ENCODE assay signal across 8 mouse cellular contexts in the genomic region with DNA sequence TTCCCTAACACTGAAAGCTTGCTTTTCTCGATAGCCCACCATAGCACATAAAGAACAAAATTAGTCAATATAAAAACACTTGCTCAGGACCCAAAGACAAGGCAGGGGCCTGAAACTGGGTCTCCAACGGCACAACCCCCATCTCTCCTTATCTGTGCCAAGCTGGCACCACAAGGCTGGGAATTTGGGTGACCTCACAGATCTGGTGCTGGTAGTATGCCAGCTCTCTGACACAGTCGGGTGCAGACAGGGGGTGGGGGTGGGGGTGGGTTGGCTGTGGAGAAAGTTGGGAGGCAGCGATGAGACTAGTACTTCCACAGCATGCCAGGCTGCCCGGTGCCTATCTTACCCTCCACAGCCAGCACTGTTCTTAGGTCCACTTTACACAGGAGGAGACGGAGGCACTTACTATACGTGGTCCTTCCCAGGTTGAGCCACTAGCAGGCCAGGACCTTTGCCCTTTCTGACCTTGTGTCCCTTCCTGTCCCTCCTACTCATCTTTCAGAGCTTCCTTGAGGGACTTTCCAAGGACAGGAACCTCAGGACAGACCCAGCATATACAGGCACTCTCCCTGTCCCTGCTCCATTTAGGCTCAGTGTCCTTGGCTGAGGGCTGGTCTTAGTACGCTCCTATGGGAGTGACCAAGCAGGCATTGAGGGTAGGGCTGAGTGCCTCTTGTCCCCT. TPM values are rescaled to one million over a fixed set of nuclear protein-coding genes. Genes with fewer than 3 reads are reported as not detected.
DNase-seq lines count a peak whose midpoint lies in the region; ATAC-seq lines count a peak whose summit lies in the region.

No protein-coding gene starts in this region.

- peaks cover 7% of the 10 kb centered on the region for H3K36me3 ChIP-seq in heart, embryonic 13.5 days
- 0 out of 2 replicates have a peak, but pooled peaks cover 4% of the 10 kb centered on the region for H3K36me3 ChIP-seq in forebrain, embryonic 13.5 days (ENCODE audit: poor library complexity, severe bottlenecking)
- H3K36me3 ChIP-seq in liver, embryonic 16.5 days (ENCODE audit: control insufficient read depth, insufficient read depth): no peaks in the 10 kb centered on the region

- WGBS in heart, embryonic 13.5 days: 66% methylated on average over 8 of the region's 8 CpGs
- 78% methylated on average over 8 of the region's 8 CpGs for WGBS in forebrain, embryonic 13.5 days
- WGBS in liver, embryonic 16.5 days (ENCODE audit: insufficient replicate concordance): 73% methylated on average over 8 of the region's 8 CpGs

- H3K9me3 ChIP-seq in heart, embryonic 13.5 days: no peaks in the 10 kb centered on the region
- H3K9me3 ChIP-seq in forebrain, embryonic 13.5 days (replicated peaks): no peaks in the 10 kb centered on the region
- H3K9me3 ChIP-seq in liver, embryonic 16.5 days (replicated peaks; ENCODE audit: control insufficient read depth, low read length): no peaks in the 10 kb centered on the region

- no peak for DNase-seq in heart, adult 8-10 months (ENCODE audit: low spot score)
- peak; percentile 80 for DNase-seq in Muller cell, postnatal 12 days (ENCODE audit: inconsistent ontology term)
- DNase-seq in left cerebral cortex, postnatal 14 days (ENCODE audit: low spot score in 2 of 2): no peak
- DNase-seq in thymus, adult 18-20 months: no peak
- no peak for DNase-seq in thymus, postnatal 25 days

- H3K4me3 ChIP-seq in heart, embryonic 13.5 days: peak overlapping the region; percentile 75; the same call in 1 of the 2 replicates
- H3K4me3 ChIP-seq in forebrain, embryonic 13.5 days: peak overlapping the region; percentile 61; the same call in 1 of the 2 replicates
- peak overlapping the region; percentile 70 for H3K4me3 ChIP-seq in liver, embryonic 16.5 days (ENCODE audit: low read depth, low read length)

- H3K9ac ChIP-seq in heart, embryonic 13.5 days: peak overlapping the region; percentile 91
- H3K9ac ChIP-seq in forebrain, embryonic 13.5 days: peak overlapping the region; percentile 76
- peak overlapping the region; percentile 40 for H3K9ac ChIP-seq in liver, embryonic 16.5 days (ENCODE audit: low read depth, low read length)

- intact Hi-C loops in left cerebral cortex, postnatal 14 days (cut with DNase I): no loop called here

- H3K27ac ChIP-seq in heart, embryonic 13.5 days (replicated peaks): no peak overlapping the region
- H3K27ac ChIP-seq in forebrain, embryonic 13.5 days: no peak overlapping the region
- peak overlapping the region; percentile 94 for H3K27ac ChIP-seq in liver, embryonic 16.5 days (ENCODE audit: low read length)

- ATAC-seq in heart, embryonic 13.5 days (ENCODE audit: extremely low read depth, insufficient number of reproducible peaks, low FRiP score, low TSS enrichment): no peak
- no peak for ATAC-seq in forebrain, embryonic 13.5 days
- no peak for ATAC-seq in liver, embryonic 16.5 days (ENCODE audit: low read depth)

- H3K27me3 ChIP-seq in heart, embryonic 13.5 days (replicated peaks): no peaks in the 10 kb centered on the region
- no peaks in the 10 kb centered on the region for H3K27me3 ChIP-seq in forebrain, embryonic 13.5 days
- H3K27me3 ChIP-seq in liver, embryonic 16.5 days (ENCODE audit: control insufficient read depth, insufficient read depth, low read depth, low read length): no peaks in the 10 kb centered on the region

- H3K4me2 ChIP-seq in heart, embryonic 13.5 days: peak overlapping the region; percentile 95
- peak overlapping the region; percentile 86 for H3K4me2 ChIP-seq in forebrain, embryonic 13.5 days
- H3K4me2 ChIP-seq in liver, embryonic 16.5 days (ENCODE audit: low read depth, low read length): peak overlapping the region; percentile 84

- peaks cover 70% of the 10 kb centered on the region for H3K4me1 ChIP-seq in heart, embryonic 13.5 days
- peaks cover 33% of the 10 kb centered on the region for H3K4me1 ChIP-seq in forebrain, embryonic 13.5 days
- H3K4me1 ChIP-seq in liver, embryonic 16.5 days (ENCODE audit: control insufficient read depth, low read depth, low read length): peaks cover 64% of the 10 kb centered on the region

RNA-seq across cellular contexts. Expression of a gene that starts 2.1 kb away (rescaled TPM):
- 18.7 and 23.3 TPM in 2 replicates for polyA plus RNA-seq in heart, embryonic 13.5 days (2015; fragmentation: Nextera tagmentation; extraction: Ambion mirVana)
- total RNA-seq in heart, adult 8-10 months (2022): 10 to 100 TPM; 19.4 to 23.4 (median 21.5) TPM
- 20.0 and 20.5 TPM in 2 replicates for polyA plus RNA-seq in forebrain, embryonic 13.5 days (2015; fragmentation: Nextera tagmentation; extraction: Ambion mirVana)
- polyA plus RNA-seq in liver, embryonic 16.5 days (2015; fragmentation: Nextera tagmentation; extraction: Ambion mirVana): 2.5 and 3.5 TPM in 2 replicates
- total RNA-seq in left cerebral cortex, postnatal 14 days (2021): 10 to 100 TPM; 59.8 to 61.6 TPM

RNA-seq across cellular contexts. Expression of a gene that starts 2.1 kb away (rescaled TPM):
- 27.9 and 30.5 TPM in 2 replicates for polyA plus RNA-seq in heart, embryonic 13.5 days (2015; fragmentation: Nextera tagmentation; extraction: Ambion mirVana)
- total RNA-seq in heart, adult 8-10 months (2022): 10 to 100 TPM in 1 of 4 experiments, 1 to 10 TPM in 3; 8.1 to 11.8 (median 8.5) TPM
- polyA plus RNA-seq in forebrain, embryonic 13.5 days (2015; fragmentation: Nextera tagmentation; extraction: Ambion mirVana): 36.1 and 36.8 TPM in 2 replicates
- polyA plus RNA-seq in liver, embryonic 16.5 days (2015; fragmentation: Nextera tagmentation; extraction: Ambion mirVana): 16.4 and 17.5 TPM in 2 replicates
- total RNA-seq in left cerebral cortex, postnatal 14 days (2021): 1 to 10 TPM; 8.7 to 10.0 TPM

RNA-seq across cellular contexts. Expression of a gene that starts 35.2 kb away (rescaled TPM):
- polyA plus RNA-seq in heart, embryonic 13.5 days (2015; fragmentation: Nextera tagmentation; extraction: Ambion mirVana): not detected in 2 replicates
- total RNA-seq in heart, adult 8-10 months (2022): not detected
- not detected in 2 replicates for polyA plus RNA-seq in forebrain, embryonic 13.5 days (2015; fragmentation: Nextera tagmentation; extraction: Ambion mirVana)
- polyA plus RNA-seq in liver, embryonic 16.5 days (2015; fragmentation: Nextera tagmentation; extraction: Ambion mirVana): not detected in 2 replicates
- 1 to 10 TPM in 1 of 2 experiments, under 1 TPM in 1; 0.53 to 1.1 TPM for total RNA-seq in left cerebral cortex, postnatal 14 days (2021)

RNA-seq across cellular contexts. Expression of a gene that starts 48.8 kb away (rescaled TPM):
- polyA plus RNA-seq in heart, embryonic 13.5 days (2015; fragmentation: Nextera tagmentation; extraction: Ambion mirVana): not detected in 2 replicates
- not detected for total RNA-seq in heart, adult 8-10 months (2022)
- polyA plus RNA-seq in forebrain, embryonic 13.5 days (2015; fragmentation: Nextera tagmentation; extraction: Ambion mirVana): not detected in 2 replicates
- not detected in 2 replicates for polyA plus RNA-seq in liver, embryonic 16.5 days (2015; fragmentation: Nextera tagmentation; extraction: Ambion mirVana)
- under 1 TPM; 0.36 to 0.53 TPM for total RNA-seq in left cerebral cortex, postnatal 14 days (2021)

RNA-seq across cellular contexts. Expression of a gene that starts 55.2 kb away (rescaled TPM):
- not detected in 2 replicates for polyA plus RNA-seq in heart, embryonic 13.5 days (2015; fragmentation: Nextera tagmentation; extraction: Ambion mirVana)
- total RNA-seq in heart, adult 8-10 months (2022): not detected
- not detected in 2 replicates for polyA plus RNA-seq in forebrain, embryonic 13.5 days (2015; fragmentation: Nextera tagmentation; extraction: Ambion mirVana)
- polyA plus RNA-seq in liver, embryonic 16.5 days (2015; fragmentation: Nextera tagmentation; extraction: Ambion mirVana): 0.53 and 2.5 TPM in 2 replicates
- total RNA-seq in left cerebral cortex, postnatal 14 days (2021): not detected

Comparison
In these comparisons a context has a peak if more than half of its experiments do, and no peak if none do; other contexts are left out.
1. H3K9ac ChIP-seq: peak in every context shown above with its lines; median percentile 91 in heart, embryonic 13.5 days; 76 in forebrain, embryonic 13.5 days; 40 in liver, embryonic 16.5 days.